Mouse (Mus musculus): ENCODE measurements around the gene Cox11. TPM values are rescaled to one million over a fixed set of nuclear protein-coding genes. Genes with fewer than 3 reads are reported as not detected.
A peak's percentile ranks its signal among the peaks of the same experiment; 100 is the strongest.

The Cox11 gene
- total RNA-seq (2014; rRNA removed): 22.9 and 40.1 TPM in 2 replicates
- 37.1 and 40.3 TPM in 2 replicates for polyA plus RNA-seq (2015; fragmentation: Nextera tagmentation; extraction: Ambion mirVana)

GRCm38 (mm10) chr11:90637440-90638311 is at the start of gene Cox11, which contains the start of gene Stxbp4:
Gene Cox11 (plus strand): TSS chr11:90638173.
Gene Stxbp4 (minus strand): TSS chr11:90638084.
- peaks cover 9% of the 10 kb centered on the region; the same call in 1 of the 2 replicates for H3K4me1 ChIP-seq (ENCODE audit: insufficient read depth, low read length)
- H3K9ac ChIP-seq (replicated peaks; ENCODE audit: low read length): peak within 1 kb of the TSS; percentile 100
- H3K4me3 ChIP-seq (ENCODE audit: low read length): peak within 1 kb of the TSS; percentile 99
- H3K27ac ChIP-seq: peak within 1 kb of the TSS; percentile 99
- peak; percentile 51; the same call in 1 of the 2 replicates for TF ChIP-seq CTCF (IDR thresholded peaks at IDR 0.05; ENCODE audit: low read depth)
- peak; percentile 98 for DNase-seq (ENCODE audit: low spot score)
- no peaks in the 10 kb centered on the region for H3K9me3 ChIP-seq (ENCODE audit: low read length)
- ATAC-seq: peak; percentile 97
- no peaks in the 10 kb centered on the region for H3K27me3 ChIP-seq (ENCODE audit: insufficient read depth, low read length)
- peak within 1 kb of the TSS; percentile 75 for H3K4me2 ChIP-seq (ENCODE audit: low read depth, low read length)
- no peaks in the 10 kb centered on the region for H3K36me3 ChIP-seq (ENCODE audit: insufficient read depth, low read length)
- WGBS: under 1% methylated on average over 48 of the region's 48 CpGs

GRCm38 (mm10) chr11:90590996-90591395 is 47.0 kb upstream of the Cox11 start:
- H3K27me3 ChIP-seq (ENCODE audit: insufficient read depth, low read length): no peaks in the 10 kb centered on the region
- no peak overlapping the region for H3K27ac ChIP-seq
- TF ChIP-seq CTCF (IDR thresholded peaks at IDR 0.05; ENCODE audit: low read depth): no peak
- no peaks in the 10 kb centered on the region for H3K4me1 ChIP-seq (ENCODE audit: insufficient read depth, low read length)
- H3K36me3 ChIP-seq (ENCODE audit: insufficient read depth, low read length): no peaks in the 10 kb centered on the region
- H3K9me3 ChIP-seq (ENCODE audit: low read length): no peaks in the 10 kb centered on the region
- whole genome bisulfite sequencing: 44% methylated on average over 1 of the region's 1 CpGs
- DNase-seq (ENCODE audit: low spot score): peak; percentile 38
- ATAC-seq: no peak
- no peak overlapping the region for H3K4me2 ChIP-seq (ENCODE audit: low read depth, low read length)
- H3K9ac ChIP-seq (replicated peaks; ENCODE audit: low read length): no peak overlapping the region
- no peak overlapping the region for H3K4me3 ChIP-seq (ENCODE audit: low read length)

GRCm38 (mm10) chr11:90595826-90596225 is 42.1 kb upstream of the Cox11 start:
- Histone ChIP-seq H3K4me3 (ENCODE audit: low read length) (no peak overlapping the region), H3K27ac (no peak overlapping the region), H3K4me2 (ENCODE audit: low read depth, low read length) (no peak overlapping the region), H3K27me3 (ENCODE audit: insufficient read depth, low read length) (no peaks in the 10 kb centered on the region), H3K36me3 (ENCODE audit: insufficient read depth, low read length) (no peaks in the 10 kb centered on the region), H3K9me3 (ENCODE audit: low read length) (no peaks in the 10 kb centered on the region), H3K9ac (replicated peaks; ENCODE audit: low read length) (no peak overlapping the region), H3K4me1 (ENCODE audit: insufficient read depth, low read length) (no peaks in the 10 kb centered on the region)
- no peak for DNase-seq (ENCODE audit: low spot score)
- no peak for ATAC-seq
- WGBS: 85% methylated on average over 1 of the region's 1 CpGs
- TF ChIP-seq CTCF (IDR thresholded peaks at IDR 0.05; ENCODE audit: low read depth): no peak

GRCm38 (mm10) chr11:90603066-90603465 is 34.9 kb upstream of the Cox11 start:
- no peaks in the 10 kb centered on the region for H3K9me3 ChIP-seq (ENCODE audit: low read length)
- no peak overlapping the region for H3K27ac ChIP-seq
- no peak for ATAC-seq
- no peaks in the 10 kb centered on the region for H3K4me1 ChIP-seq (ENCODE audit: insufficient read depth, low read length)
- H3K4me3 ChIP-seq (ENCODE audit: low read length): no peak overlapping the region
- H3K27me3 ChIP-seq (ENCODE audit: insufficient read depth, low read length): no peaks in the 10 kb centered on the region
- no peak for DNase-seq (ENCODE audit: low spot score)
- H3K9ac ChIP-seq (replicated peaks; ENCODE audit: low read length): no peak overlapping the region
- no peaks in the 10 kb centered on the region for H3K36me3 ChIP-seq (ENCODE audit: insufficient read depth, low read length)
- 98% methylated on average over 2 of the region's 2 CpGs for WGBS
- no peak overlapping the region for H3K4me2 ChIP-seq (ENCODE audit: low read depth, low read length)
- no peak for TF ChIP-seq CTCF (IDR thresholded peaks at IDR 0.05; ENCODE audit: low read depth)

GRCm38 (mm10) chr11:90612118-90612517 is 25.9 kb upstream of the Cox11 start:
- no peak for TF ChIP-seq CTCF (IDR thresholded peaks at IDR 0.05; ENCODE audit: low read depth)
- H3K27me3 ChIP-seq (ENCODE audit: insufficient read depth, low read length): no peaks in the 10 kb centered on the region
- H3K36me3 ChIP-seq (ENCODE audit: insufficient read depth, low read length): no peaks in the 10 kb centered on the region

GRCm38 (mm10) chr11:90614743-90615142 is 23.2 kb upstream of the Cox11 start:
- ATAC-seq: no peak
- H3K4me2 ChIP-seq (ENCODE audit: low read depth, low read length): no peak overlapping the region
- H3K9me3 ChIP-seq (ENCODE audit: low read length): no peaks in the 10 kb centered on the region
- DNase-seq (ENCODE audit: low spot score): no peak
- WGBS: 94% methylated on average over 6 of the region's 6 CpGs
- no peaks in the 10 kb centered on the region for H3K27me3 ChIP-seq (ENCODE audit: insufficient read depth, low read length)
- H3K27ac ChIP-seq: no peak overlapping the region
- no peak overlapping the region for H3K9ac ChIP-seq (replicated peaks; ENCODE audit: low read length)
- no peak overlapping the region for H3K4me3 ChIP-seq (ENCODE audit: low read length)
- no peaks in the 10 kb centered on the region for H3K36me3 ChIP-seq (ENCODE audit: insufficient read depth, low read length)
- H3K4me1 ChIP-seq (ENCODE audit: insufficient read depth, low read length): no peaks in the 10 kb centered on the region
- TF ChIP-seq CTCF (IDR thresholded peaks at IDR 0.05; ENCODE audit: low read depth): no peak

More at GRCm38 (mm10) chr11:90612118-90612517, 25.9 kb upstream of the Cox11 start:
- no peak for ATAC-seq
- DNase-seq (ENCODE audit: low spot score): no peak
- Histone ChIP-seq H3K9ac (replicated peaks; ENCODE audit: low read length) (no peak overlapping the region), H3K4me1 (ENCODE audit: insufficient read depth, low read length) (no peaks in the 10 kb centered on the region), H3K27ac (no peak overlapping the region), H3K4me3 (ENCODE audit: low read length) (no peak overlapping the region), H3K4me2 (ENCODE audit: low read depth, low read length) (no peak overlapping the region), H3K9me3 (ENCODE audit: low read length) (no peaks in the 10 kb centered on the region)

GRCm38 (mm10) chr11:90616431-90616830 is 21.5 kb upstream of the Cox11 start:
- ATAC-seq (no peak), DNase-seq (ENCODE audit: low spot score) (peak; percentile 73)
- peak; percentile 70 for TF ChIP-seq CTCF (IDR thresholded peaks at IDR 0.05; ENCODE audit: low read depth)
- no peak overlapping the region for H3K27ac ChIP-seq
- H3K27me3 ChIP-seq (ENCODE audit: insufficient read depth, low read length): no peaks in the 10 kb centered on the region
- H3K36me3 ChIP-seq (ENCODE audit: insufficient read depth, low read length): no peaks in the 10 kb centered on the region
- no peaks in the 10 kb centered on the region for H3K9me3 ChIP-seq (ENCODE audit: low read length)
- no peaks in the 10 kb centered on the region for H3K4me1 ChIP-seq (ENCODE audit: insufficient read depth, low read length)
- H3K4me3 ChIP-seq (ENCODE audit: low read length): no peak overlapping the region
- no peak overlapping the region for H3K4me2 ChIP-seq (ENCODE audit: low read depth, low read length)
- no peak overlapping the region for H3K9ac ChIP-seq (replicated peaks; ENCODE audit: low read length)

Measured in hindbrain, postnatal 0 days (tissue).